18 mouse cellular contexts compared by ENCODE assay signal in genomic region chr15:3399196-3399595, GRCm38 (mm10).
"Had no signal": no experiment of that assay in that cellular context is flagged by ENCODE, and none has a peak within 500 bp of the region (broad histone marks: within the 10 kb centered on the region; RNA-seq: fewer than 3 reads in every experiment).

No protein-coding gene starts in this region.

- H3K4me2 ChIP-seq: intestine, embryonic 15.5 days; kidney, embryonic 15.5 days; liver, embryonic 11.5 days; lung, embryonic 14.5 days; midbrain, embryonic 13.5 days had no signal

- H3K4me1 ChIP-seq: megakaryocyte, embryonic 14.5 days; midbrain, embryonic 10.5 days; midbrain, embryonic 13.5 days had no signal

- ATAC-seq: intestine, embryonic 15.5 days; liver, postnatal 0 days; lung, postnatal 0 days; midbrain, embryonic 13.5 days had no signal

- H3K9ac ChIP-seq: intestine, embryonic 15.5 days; kidney, embryonic 15.5 days; liver, embryonic 14.5 days; liver, postnatal 0 days; lung, embryonic 14.5 days; midbrain, embryonic 13.5 days had no signal

- H3K27me3 ChIP-seq: intestine, embryonic 15.5 days; kidney, embryonic 15.5 days; megakaryocyte, embryonic 14.5 days; midbrain, embryonic 13.5 days had no signal

- H3K4me3 ChIP-seq: intestine, embryonic 15.5 days; kidney, embryonic 15.5 days; megakaryocyte, embryonic 14.5 days; midbrain, embryonic 10.5 days; midbrain, embryonic 13.5 days had no signal

- H3K36me3 ChIP-seq: intestine, embryonic 15.5 days; kidney, embryonic 15.5 days; midbrain, embryonic 10.5 days; midbrain, embryonic 13.5 days had no signal

- DNase-seq: kidney, adult 11 months; kidney, adult 8-10 months; kidney, postnatal 10 days; kidney, postnatal 36 days; liver, postnatal 0 days; lung, embryonic 14.5 days; right cerebral cortex, postnatal 25 days; thymus, adult 2 months; thymus, postnatal 14 days; thymus, postnatal 4 days had no signal

- H3K27ac ChIP-seq: intestine, embryonic 15.5 days; kidney, embryonic 15.5 days; liver, embryonic 14.5 days; midbrain, embryonic 10.5 days; midbrain, embryonic 13.5 days had no signal

- H3K9me3 ChIP-seq: intestine, embryonic 15.5 days; kidney, embryonic 15.5 days; megakaryocyte, embryonic 14.5 days; midbrain, embryonic 10.5 days; midbrain, embryonic 13.5 days had no signal
